Mouse (Mus musculus) bone marrow, adult 2 months (tissue): ENCODE data around the gene Kalrn. TPM values are rescaled to one million over a fixed set of nuclear protein-coding genes. Genes with fewer than 3 reads are reported as not detected.

ENCODE experiments used
- H3K27ac ChIP-seq: fragments of 200-500 bp; 2 replicates; pipeline ENCODE4 v1.5.1; 2012; ENCODE audit warnings: low read depth, mild to moderate bottlenecking, control low read depth, inconsistent platforms, low read length; ENCODE audit not compliant: control insufficient read depth, poor library complexity, insufficient read depth
- H3K4me1 ChIP-seq: fragments of 200-500 bp; 2 replicates; pipeline ENCODE4 v1.6.1; 2011; ENCODE audit warnings: low read length; ENCODE audit not compliant: control insufficient read depth, insufficient read depth
- H3K4me3 ChIP-seq: fragments of 200-500 bp; replicated peaks from 2 replicates; pipeline ENCODE3; 2011; ENCODE audit warnings: mild to moderate bottlenecking, low read depth, low read length, control low read depth; ENCODE audit not compliant: control insufficient read depth
- CTCF ChIP-seq: fragments of 200-500 bp; IDR thresholded peaks from 2 replicates; pipeline ENCODE4 v1.5.1; 2011; ENCODE audit warnings: low read length, control low read depth; ENCODE audit not compliant: control insufficient read depth, insufficient read depth
- POLR2A ChIP-seq: fragments of 200-500 bp; IDR thresholded peaks from 2 replicates; pipeline ENCODE4 v1.6.1; 2011; ENCODE audit warnings: low read depth, mild to moderate bottlenecking, control low read depth, low read length, borderline replicate concordance; ENCODE audit not compliant: control insufficient read depth
- WGBS: fragments of 180-500 bp; shearing (Covaris S2); methylation state at CpG from one replicate; pipeline ENCODE4 v1.1.7; 2018; 5-methylcytosine and 5-hydroxymethylcytosine counted together
- polyA plus RNA-seq: library from polyadenylated mRNA; stranded (reverse); fragments of >200 nt; gene quantifications from 2 replicates; pipeline ENCODE4 v1.2.4, GENCODE M21; 2011; ENCODE audit warnings: low replicate concordance; ENCODE audit not compliant: missing spikeins, insufficient read depth, insufficient read length

Gene Kalrn
- polyA plus RNA-seq, 1 experiment = 72.1 TPM

GRCm38 (mm10) chr16:33988358-33989012, 584.8 kb downstream of the Kalrn start:
- Histone ChIP-seq H3K27ac (no peak overlapping the region), H3K4me1 (no peaks in the 10 kb centered on the region), H3K4me3 (no peak overlapping the region)
- 41% methylated on average over 17 of the region's 17 CpGs for WGBS
- TF ChIP-seq POLR2A = no peak
- TF ChIP-seq CTCF = peak; percentile 95

DNA sequence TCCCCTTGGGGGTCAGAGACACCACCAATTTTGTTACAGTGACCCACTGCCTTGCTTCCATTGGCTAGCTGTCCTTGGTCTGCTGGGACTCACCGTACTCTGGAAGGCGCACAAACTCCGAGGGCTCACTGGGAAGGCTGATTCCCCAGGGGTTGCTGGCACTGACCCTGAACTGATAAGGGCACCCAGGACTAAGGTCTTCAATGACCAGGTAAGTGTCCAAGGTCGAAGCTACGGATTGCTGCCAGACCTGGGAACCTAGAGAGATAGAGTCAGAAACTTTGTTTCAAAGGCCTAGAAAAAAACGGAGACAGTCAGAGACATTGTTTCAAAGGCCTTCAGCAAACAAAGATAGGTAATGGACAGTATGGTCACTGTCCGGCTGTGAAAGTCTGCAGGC, 586.3 kb downstream of the Kalrn start:
- no peak overlapping the region for H3K27ac ChIP-seq
- no peaks in the 10 kb centered on the region for H3K4me1 ChIP-seq
- no peak overlapping the region for H3K4me3 ChIP-seq
- TF ChIP-seq POLR2A = no peak
- no peak for TF ChIP-seq CTCF
- WGBS = 87% methylated on average over 7 of the region's 7 CpGs

DNA sequence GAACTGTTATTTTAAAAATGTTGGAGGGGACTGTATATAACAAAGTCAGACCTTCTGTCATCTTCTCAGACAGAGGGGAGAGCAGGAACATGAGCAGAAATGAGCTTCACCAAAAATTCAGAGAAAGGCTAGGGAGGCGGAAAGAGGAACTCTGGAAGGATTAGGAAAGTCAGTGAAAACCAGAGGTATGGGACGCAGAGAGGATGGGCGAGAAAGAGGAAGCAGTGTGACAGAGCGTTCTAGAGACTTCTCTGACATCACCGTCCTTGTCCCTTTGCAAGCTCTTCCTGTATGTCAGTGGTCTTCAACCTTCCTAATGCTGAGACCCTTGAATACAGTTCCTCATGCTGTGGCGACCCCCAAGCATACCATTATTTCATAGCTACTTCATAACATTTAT, 588.0 kb downstream of the Kalrn start:
- TF ChIP-seq POLR2A = no peak
- TF ChIP-seq CTCF = no peak

DNA sequence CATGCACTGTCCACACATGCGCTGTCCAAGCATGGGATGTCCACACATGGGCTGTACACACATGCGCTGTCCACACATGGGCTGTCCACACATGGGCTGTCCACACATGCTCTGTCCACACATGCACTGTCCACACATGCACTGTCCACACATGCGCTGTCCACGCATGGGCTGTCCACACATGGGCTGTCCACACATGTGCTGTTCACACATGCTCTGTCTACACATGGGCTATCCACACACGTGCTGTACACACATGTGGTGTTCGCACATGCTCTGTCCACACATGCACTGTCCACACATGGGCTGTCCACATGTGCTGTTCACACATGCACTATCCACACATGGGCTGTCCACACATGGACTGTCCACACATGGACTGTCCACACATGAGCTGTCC, 589.6 kb downstream of the Kalrn start:
- H3K27ac ChIP-seq = no peak overlapping the region
- H3K4me3 ChIP-seq = no peak overlapping the region
- 90% methylated on average over 6 of the region's 6 CpGs for whole genome bisulfite sequencing
- TF ChIP-seq POLR2A (no peak), CTCF (no peak)
- no peaks in the 10 kb centered on the region for H3K4me1 ChIP-seq

More for the DNA sequence above, 588.0 kb downstream of the Kalrn start:
- 10% methylated on average over 6 of the region's 6 CpGs for WGBS
- no peak overlapping the region for H3K27ac ChIP-seq
- no peaks in the 10 kb centered on the region for H3K4me1 ChIP-seq
- no peak overlapping the region for H3K4me3 ChIP-seq

DNA sequence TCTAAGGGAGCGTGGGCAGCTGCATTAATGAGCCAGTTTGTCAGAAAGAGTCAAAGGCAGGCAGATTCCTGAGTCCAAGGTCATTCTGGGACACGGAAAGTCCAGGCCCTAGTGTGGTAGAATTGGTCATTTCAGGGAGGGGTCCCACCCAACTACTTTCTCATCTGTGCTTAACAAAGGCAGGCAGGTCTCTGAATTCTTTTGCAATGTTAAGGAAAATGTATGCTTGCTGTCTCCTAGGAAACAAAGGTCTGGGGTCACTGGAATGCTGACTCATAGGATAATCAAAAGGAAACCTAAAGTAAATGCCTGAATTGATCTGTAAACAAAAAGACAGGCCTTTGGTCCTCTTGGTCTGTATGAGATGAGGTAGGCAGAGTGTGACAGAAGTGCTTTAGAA, 593.5 kb downstream of the Kalrn start:
- WGBS = 79% methylated on average over 2 of the region's 2 CpGs
- TF ChIP-seq POLR2A (no peak), CTCF (no peak)
- Histone ChIP-seq H3K4me3 (no peak overlapping the region), H3K27ac (no peak overlapping the region), H3K4me1 (no peaks in the 10 kb centered on the region)

GRCm38 (mm10) chr16:33967283-33967640, 606.1 kb downstream of the Kalrn start:
- WGBS = 7% methylated on average over 2 of the region's 2 CpGs
- TF ChIP-seq POLR2A (no peak), CTCF (no peak)
- Histone ChIP-seq H3K4me3 (peak overlapping the region; percentile 98), H3K27ac (no peak overlapping the region), H3K4me1 (peaks cover 2% of the 10 kb centered on the region; the same call in 1 of the 2 replicates)

GRCm38 (mm10) chr16:33966538-33967282, 606.6 kb downstream of the Kalrn start, which contains the start of gene Umps:
Gene Umps (minus strand): TSS chr16:33967038.
- peaks cover 2% of the 10 kb centered on the region; the same call in 1 of the 2 replicates for H3K4me1 ChIP-seq
- WGBS = under 1% methylated on average over 44 of the region's 44 CpGs
- TF ChIP-seq CTCF (no peak), POLR2A (peak; percentile 67; the same call in 1 of the 2 replicates)
- peak within 1 kb of the TSS; percentile 98 for H3K4me3 ChIP-seq
- H3K27ac ChIP-seq = peak within 1 kb of the TSS; percentile 32

DNA sequence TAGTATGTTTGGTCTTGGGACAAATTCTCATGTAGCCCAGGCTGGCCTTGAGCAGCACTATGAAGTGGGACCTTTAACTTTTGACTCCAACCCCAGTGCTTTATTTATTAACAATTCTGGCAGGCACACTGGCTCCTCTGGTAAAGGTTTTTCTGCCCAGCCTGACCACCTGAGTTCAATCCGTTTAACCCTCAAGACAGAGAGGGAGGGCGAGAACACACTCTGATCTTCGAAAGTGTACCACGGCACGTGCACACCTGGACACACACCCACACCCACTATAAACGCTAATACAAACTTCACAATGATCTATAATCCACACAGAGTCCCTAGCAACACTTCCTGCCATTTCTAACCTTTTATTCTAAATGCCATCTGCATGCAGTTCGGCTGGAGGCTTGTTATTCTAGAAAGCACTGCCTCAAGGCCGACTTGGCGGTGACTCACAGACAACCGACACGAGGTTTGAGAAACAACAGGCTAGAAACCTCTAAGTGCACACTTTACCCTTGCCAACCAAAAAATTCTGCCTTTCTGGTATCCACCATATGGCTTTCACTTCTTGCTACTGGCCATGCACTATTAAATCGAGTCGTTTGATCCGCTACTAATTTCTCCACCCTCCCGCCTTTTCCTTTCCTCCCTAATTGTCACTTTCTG, 607.3 kb downstream of the Kalrn start:
- Histone ChIP-seq H3K27ac (peak overlapping the region; percentile 32), H3K4me1 (peaks cover 2% of the 10 kb centered on the region; the same call in 1 of the 2 replicates), H3K4me3 (peak overlapping the region; percentile 98)
- 3% methylated on average over 15 of the region's 15 CpGs for WGBS
- TF ChIP-seq CTCF = no peak
